Mouse (Mus musculus): ENCODE measurements around the gene Twf1.

DNA sequence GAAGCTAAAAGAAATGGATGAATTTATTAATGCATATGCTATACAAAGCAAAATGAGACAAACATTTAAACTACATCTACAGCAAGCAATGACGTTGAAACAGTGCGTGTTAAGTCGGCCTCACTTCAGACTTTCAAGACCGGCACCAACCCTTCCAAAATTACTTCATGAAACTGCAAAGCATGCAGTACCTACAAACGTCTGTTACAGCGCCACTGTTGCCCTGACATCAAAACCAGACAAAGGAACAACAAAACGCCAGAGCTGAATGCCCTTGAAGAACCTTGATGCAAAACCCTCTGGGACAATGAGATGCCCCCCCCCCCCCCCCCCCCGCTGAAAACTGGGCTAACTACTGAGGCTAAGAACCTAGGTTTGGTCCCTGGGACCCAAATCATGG, 16.9 kb downstream of the Twf1 start:
- TF ChIP-seq CTCF (IDR thresholded peaks at IDR 0.05) (0 out of 2 replicates have a peak, but pooled peaks have one; percentile 5), EP300 (IDR thresholded peaks at IDR 0.05; ENCODE audit: insufficient read depth, low read depth, low read length) (no peak), POLR2A (IDR thresholded peaks at IDR 0.05; ENCODE audit: insufficient read depth, low read depth, low read length) (no peak)
